Mouse (Mus musculus) kidney, postnatal 14 days (tissue): ENCODE measurements around the gene Tnnt1.
"Not testable (repeated sequence)": the region's sequence is repeated elsewhere in the genome, so short reads cannot be mapped to it uniquely, and the experiment has no call there.

ENCODE experiments used
- DNase-seq: peaks from one replicate; pipeline ENCODE4 v3.0.0; 2022; ENCODE audit warnings: mixed read lengths

Gene Tnnt1

DNA sequence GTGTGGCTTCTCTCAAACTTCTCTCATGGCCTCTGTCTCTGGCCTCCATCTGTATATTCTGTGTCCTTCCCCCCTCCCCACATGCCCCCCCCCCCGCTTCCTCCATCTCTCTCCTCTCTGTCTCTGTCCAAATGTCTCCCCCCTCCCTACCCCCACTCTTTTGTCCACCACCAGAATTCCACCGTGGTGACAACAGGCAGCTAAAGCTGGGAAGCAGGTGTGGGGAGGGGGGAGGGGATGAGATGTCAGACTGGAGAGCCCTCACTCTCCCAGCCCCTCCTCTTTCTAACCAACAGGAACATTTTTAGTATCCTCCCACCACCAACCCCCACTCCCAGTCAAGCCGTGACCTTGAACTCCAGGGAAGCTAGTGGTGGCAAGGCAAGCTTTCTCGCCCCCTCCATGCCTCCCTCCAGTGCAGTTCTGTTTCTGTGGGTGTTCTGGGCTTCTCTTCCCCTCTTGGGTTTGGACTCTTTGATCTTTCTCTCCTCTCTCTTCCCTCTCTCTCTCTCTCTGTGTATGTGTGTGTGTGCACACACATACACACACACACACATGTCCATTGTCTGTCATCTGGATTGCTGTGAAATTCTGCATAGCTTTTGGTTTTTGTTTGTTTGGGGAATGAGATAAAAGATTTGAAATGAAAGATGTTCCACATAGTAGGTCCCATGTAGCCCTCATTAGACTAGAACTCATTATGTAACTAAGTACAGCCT lies at the start of gene Tnnt1:
Gene Tnnt1, minus strand, starts transcription at position 51 of the 719 bp plus-strand sequence.
- DNase-seq: no peak

DNA sequence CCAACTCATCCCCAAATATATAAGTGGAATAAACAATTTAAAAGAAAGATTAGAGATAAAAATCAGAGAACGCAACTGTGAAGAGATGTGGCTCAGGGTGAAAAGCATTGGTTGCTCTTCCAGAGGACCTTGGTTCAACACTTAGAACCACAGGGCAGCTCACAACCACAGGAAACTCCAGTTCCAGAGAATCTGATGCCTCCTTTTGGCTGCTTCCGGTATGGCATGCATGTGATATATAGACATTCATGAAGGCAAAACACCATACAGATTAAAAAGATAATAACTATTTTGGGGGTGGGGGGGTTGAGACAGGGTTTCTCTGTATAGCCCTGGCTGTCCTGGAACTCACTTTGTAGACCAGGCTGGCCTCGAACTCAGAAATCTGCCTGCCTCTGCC lies 46.5 kb upstream of the Tnnt1 start:
- no peak for DNase-seq

DNA sequence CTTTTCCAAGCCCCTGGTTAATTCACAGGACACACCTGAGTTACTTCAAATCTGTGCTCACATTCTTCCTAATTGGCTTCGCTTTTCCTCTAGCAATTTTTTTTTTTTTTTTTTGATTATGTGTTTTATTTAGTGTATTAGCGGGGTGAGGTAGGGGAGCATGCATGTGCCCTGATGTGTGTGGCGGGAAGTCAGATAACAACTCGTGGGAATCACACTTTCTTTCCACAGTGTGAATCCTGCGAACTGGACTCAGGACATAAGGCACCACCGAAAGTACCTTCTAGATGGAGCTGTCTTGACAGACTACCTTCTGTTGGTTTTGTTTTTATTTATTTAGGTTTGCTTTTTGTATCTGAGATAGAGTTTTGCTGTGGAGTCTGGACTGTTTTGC lies 41.0 kb upstream of the Tnnt1 start:
- no peak for DNase-seq

DNA sequence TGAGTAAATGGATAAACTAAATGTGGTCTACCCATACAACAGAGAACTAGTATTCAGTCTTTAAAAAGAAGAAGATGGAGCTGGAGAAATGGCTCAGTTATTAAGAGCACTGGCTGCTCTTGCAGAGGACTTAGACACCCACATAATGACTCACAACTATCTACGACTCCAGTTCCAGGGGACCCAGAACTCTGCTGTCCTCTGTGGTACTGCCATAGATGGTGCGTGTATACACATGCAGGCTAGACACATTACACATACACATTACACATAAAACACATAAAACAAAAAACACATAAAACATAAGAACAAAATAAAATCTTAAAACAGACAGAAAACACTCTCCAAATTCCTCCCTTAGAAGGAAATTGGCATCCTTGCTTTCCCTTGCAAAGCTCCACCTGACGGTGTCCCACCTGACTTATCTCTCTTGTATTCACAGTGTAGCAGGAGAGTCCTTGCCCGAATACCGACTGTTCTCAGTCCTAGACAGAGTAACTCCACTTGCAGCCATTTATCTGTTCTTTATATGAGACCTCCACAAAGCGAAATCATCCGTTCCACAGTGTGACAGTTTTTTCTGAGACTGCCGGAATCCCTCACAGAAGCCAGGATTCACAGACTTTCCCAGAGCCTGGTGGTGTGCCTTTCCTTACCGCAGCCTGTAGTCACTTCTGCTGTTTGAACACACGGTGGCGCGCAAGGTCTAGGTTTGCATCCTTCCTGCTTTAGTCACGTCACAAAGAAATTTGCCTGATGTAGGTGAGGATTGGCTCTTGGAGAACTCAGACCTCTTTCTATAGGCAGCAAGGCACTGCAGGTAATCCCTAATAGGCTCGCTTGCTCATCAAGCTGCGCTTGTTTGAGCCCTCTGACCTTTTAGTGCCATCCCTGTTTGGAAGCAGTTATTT lies 40.3 kb upstream of the Tnnt1 start:
- peak; percentile 73 for DNase-seq

DNA sequence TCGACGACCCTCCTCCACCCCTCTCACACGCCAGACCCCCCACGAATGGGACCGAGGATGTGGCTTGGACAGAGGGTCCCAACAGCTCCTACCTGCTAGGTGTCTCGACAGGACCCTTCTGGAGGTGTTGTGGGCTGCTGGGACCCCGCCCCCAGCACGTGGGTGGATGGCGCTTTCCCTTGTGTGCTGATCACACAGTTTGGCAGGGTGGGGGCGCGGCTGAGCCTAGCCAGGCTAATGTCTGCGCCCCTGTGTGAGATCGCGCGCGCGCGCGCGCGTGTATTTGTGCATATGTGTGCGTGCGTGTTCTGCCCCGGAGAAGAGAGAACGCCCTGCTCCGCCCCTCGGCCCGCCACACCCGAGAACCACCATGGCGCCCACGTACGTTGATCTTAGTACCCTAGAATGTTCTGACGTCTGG lies 31.0 kb upstream of the Tnnt1 start, which contains the start of gene Syt5:
Gene Syt5, minus strand, starts transcription at position 321 of the 421 bp plus-strand sequence.
- DNase-seq: no peak

DNA sequence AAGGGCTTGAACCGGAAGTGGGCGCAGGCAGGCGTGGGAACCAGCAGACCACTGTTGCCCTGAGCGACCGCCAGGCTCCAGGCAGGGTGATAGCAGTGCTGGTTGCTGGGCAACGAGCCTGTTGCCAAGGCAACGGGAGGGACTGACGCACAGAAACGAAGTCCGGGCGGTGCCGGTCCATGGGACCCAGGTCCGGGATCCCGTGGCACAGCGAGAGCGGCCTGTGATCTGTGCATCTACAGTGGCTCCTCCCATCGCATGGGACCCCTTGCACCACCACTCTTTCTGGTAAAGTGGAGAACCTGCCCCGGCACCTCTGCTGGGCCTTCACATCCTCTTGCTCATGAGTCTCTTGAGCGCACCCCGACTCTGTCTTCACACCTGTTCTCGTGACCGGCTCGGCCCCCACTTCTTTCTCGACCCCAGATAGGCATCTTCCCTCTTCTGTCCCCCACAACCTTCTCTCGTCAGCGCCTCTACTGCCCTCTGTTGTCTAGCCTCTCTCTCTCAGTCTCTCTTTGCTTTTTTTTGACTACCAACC lies 30.5 kb upstream of the Tnnt1 start:
- DNase-seq: peak; percentile 62

DNA sequence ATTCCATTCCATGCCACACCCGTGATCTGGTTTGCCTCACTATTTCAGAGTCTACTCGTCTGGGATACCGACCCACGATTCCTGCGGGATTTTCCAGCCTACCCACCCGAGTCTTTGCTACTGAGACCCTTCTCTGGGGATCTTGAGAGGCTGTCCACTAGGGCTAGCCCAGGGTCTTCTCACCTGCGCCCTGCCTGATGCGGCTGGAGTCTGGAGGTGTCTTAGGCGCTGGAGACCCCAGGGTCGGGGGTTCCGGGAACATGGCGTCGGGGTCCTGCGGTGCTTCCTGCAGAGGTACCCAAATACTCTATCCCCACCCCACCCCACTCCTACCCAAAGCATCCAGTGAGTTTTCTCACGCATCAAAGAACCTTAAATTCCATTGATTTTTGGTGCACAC lies 29.9 kb upstream of the Tnnt1 start:
- DNase-seq: no peak

DNA sequence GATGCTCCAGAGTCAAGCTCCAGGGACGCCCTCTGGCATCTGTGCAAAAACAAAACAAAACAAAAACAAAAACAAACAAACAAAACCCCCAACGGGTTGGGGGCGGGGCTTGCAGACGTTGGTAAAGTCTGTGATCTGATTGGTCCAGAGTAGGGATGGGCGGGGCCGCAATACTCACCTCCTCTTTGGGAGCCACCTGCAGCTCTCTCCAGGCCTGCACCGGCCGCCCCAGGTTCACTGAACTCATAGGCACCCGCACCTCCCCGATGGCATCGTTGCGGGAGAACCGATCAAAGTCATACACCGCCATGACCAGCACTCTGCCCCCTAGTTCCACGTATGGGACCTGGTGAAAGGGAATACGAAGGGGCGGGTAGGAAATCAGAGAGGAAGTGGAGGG lies 25.8 kb upstream of the Tnnt1 start:
- no peak for DNase-seq

DNA sequence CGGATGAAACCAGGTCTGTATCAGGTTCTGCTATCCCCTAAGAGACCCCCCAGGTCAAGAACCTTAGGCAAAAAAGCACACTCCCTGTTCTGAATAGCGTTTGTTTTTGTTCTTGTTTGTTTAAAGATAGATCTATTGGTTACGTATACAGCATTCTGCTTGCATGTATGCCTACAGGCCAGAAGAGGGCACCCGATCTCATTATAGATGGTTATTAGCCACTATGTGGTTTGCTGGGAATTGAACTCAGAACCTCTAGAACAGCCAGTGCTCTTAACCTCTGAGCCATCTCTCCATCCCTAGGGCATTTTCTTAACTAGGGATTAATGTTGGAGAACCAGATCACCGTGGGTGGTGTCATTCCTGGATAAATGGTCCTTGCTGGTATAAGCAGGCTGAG lies 25.2 kb upstream of the Tnnt1 start:
- DNase-seq: no peak

DNA sequence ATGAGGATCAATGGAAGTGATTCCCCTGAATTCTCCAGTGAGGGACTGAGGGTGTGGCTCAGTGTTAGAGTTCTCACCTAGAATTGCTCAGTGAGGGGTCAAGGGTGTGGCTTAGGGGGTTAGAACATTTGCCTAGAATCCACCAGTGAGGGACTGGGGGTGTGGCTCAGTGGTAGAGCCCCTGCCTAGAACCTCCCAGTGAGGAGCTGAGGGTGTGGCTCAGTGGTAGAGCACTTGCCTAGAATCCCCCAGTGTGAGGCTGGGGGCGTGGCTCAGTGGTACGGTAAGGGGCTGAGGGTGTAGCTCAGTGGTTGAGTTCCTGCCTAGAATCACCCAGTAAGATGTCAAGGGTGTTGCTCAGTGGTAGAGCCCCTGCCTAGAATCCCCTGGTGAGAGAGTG lies 22.8 kb upstream of the Tnnt1 start:
- no peak for DNase-seq

DNA sequence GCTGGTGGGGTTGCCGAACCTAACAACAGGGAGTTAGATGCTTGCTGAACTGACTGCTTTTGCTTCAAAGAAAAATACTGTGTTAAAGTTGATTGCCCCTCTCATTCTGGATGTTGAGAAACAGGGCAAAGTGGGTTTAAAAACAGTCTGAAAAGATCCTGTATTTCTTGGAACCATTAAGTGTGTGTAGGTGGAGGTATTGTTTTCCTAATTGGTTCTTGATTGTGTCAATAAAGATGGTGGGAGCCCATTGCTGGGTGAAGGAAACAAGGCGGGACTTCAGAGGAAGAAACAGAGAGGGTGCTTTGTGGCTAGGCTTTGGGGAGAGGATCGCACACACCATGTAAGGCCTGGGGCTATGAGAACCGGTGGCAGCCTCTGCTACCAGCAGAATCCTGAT lies 21.0 kb upstream of the Tnnt1 start:
- DNase-seq: no peak

DNA sequence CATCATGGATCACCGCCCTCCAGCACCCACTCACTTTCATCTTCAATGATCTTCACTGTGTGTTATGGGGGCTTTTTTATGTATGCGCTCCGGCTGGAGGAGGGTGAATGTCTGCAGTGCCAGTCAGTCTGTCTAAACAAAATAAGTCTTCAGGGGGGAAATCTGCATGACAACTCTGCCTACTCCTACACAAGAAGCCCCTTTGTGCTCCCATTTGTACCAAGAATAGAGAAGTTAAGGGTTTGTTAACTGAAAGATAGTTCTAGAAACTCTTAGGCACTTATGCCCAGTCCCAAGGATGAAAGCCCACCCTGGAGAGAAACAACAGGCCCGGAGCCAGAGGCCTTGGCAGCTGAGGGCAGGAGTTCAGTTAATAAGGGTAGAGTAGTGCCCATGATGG lies 20.2 kb upstream of the Tnnt1 start:
- no peak for DNase-seq

DNA sequence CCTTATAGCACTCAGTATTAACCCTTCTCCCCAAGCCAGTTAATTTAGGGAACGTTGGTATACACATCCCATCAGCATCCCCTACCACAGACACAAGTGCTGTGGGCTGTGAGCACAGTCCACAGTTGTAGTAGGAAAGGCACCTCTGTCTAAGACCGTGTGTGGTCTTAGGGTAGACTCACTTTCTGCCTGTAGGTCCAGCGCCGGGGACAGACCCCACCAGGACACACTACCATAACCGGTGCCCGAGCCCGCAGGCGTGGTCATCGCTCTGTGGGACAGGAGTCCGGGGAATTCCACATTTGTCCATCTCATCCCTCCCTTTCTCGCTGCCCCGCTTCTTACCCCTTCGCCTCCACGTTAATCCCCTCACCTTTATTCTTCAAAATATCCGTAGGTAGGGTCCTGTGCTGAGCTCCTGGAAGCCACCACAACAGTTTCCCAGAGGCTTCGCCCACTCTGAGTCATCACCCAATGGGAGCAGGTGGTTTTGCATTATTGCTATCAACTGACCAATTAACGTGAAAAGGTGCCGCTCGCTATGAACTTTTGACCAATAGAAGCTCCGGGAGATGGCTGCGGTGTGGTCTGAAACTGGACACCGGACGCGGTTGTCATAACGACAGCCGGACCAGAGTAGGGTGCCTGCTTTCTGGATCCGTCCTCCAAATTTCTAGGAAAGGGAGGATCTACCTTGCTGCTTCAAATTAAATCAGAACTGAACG lies 16.0 kb upstream of the Tnnt1 start, which contains the start of gene Dnaaf3:
Gene Dnaaf3, minus strand, starts transcription at position 449 of the 725 bp plus-strand sequence.
- peak; percentile 89 for DNase-seq

DNA sequence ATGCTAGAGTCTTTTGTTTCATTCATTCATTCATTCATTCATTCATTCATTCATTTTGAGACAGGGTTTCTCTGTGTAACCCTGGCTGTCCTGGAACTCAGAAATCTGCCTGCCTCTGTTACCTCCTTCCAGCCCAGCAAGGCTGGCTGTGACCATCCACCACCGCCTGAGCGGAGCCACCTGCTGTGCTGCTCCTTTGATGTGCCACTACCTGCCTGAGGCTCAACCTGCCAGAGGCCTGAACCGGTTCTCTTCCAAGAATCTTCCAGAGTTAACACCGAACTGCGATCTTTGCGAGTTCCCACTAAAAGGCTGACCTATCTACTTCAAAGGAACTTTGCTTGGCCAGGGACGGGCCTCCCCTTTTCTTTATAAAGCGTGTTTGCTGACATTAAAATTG lies 14.0 kb upstream of the Tnnt1 start:
- DNase-seq: not testable (repeated sequence)

DNA sequence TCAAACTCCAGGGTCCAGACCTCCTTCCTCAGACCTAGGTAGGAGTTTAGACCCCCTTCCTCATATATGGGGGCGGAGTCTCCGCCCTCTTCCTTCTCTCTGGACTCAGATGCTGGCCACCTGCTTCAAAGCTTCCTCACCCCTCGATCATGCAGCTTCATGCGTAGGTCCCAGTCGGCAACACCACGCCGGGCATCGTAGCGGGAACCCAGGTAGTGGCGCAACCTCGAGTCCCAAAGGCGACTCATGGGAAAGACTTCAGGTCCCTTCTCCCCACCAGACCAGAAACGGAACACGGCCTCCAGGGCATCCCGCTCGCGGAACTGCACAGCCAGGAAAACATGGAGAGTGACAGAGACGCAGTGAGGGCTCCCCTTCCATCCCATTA lies 11.1 kb upstream of the Tnnt1 start:
- DNase-seq: no peak

DNA sequence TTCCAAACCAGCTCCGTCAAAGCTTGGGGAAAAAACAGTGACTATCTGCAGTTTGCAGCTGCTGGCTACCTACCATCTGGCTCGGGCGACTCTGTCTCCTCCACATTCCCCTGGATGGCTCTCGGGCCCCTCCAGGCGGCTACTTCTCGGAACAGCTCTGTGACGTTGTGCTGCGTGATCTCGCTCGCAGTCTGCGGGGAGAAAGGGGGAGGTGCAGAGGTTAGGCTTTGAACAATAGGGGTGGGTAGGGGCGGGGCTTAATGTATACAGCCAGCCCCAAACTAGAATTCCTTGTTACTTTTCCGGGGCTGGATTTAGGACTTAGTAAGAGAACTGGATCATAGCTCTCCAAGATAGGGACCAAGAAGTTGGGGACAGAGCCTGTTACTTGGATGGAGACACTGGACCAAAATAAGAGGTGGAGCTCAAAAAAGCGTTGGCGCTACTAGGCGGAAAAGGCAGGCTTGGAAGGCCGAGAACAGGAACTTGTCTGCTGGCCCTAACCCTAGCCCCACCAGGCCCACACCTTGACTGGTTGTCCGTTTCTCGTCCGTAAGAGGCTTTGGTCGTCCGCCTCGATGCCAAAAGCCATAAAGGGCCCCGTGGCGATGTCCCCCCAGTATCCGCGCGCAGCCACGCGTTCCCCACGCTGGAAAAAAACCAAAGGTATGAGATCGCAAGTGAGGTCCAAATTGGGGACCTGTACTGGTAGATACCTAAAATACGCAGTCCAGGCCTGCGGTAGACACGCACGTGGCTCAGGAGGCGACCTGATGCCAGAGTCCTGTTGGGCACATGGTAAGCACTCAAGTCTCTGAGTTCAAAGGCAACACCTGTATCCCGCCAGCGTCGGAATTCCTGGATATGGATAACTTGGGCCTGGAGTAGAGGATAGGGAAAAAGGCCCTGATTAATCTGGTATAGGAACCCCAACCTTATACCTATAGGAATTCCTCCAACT lies 10.4 kb upstream of the Tnnt1 start:
- DNase-seq: peak; percentile 79

DNA sequence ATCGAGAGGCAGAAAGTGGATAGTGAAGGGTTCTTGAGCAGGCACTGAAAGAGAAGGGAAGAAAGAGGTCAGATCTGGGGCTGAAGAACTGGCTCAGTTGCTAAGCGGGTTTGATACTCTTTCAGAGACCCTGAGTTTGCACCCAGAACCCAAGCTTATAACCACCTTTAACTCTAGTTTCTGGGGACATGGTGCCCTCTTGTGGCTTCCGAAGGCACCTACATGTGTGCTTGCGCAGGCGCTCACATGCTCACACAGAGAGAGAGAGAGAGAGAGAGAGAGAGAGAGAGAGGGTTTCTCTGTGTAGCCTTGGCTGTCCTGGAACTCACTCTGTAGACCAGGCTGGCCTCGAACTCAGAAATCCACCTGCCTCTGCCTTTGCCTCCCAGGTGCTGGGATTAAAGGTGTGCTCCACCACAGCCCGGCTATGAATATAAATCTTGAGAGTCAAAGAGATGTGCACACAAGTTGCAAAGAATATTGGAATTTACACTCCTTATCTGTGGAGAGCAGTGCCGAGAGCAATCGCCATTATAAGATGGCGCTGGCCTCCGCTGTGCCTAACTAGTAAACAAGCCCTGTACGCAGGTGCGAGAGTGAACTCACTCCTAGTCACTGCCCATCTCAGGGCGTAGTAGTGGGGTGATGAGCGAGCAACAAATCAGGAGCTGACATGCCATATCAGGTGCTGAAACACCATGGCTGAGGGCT lies 8.2 kb upstream of the Tnnt1 start, which contains the start of gene Tnni3:
Gene Tnni3, minus strand, starts transcription at position 18 of the 711 bp plus-strand sequence.
- DNase-seq: peak; percentile 54

DNA sequence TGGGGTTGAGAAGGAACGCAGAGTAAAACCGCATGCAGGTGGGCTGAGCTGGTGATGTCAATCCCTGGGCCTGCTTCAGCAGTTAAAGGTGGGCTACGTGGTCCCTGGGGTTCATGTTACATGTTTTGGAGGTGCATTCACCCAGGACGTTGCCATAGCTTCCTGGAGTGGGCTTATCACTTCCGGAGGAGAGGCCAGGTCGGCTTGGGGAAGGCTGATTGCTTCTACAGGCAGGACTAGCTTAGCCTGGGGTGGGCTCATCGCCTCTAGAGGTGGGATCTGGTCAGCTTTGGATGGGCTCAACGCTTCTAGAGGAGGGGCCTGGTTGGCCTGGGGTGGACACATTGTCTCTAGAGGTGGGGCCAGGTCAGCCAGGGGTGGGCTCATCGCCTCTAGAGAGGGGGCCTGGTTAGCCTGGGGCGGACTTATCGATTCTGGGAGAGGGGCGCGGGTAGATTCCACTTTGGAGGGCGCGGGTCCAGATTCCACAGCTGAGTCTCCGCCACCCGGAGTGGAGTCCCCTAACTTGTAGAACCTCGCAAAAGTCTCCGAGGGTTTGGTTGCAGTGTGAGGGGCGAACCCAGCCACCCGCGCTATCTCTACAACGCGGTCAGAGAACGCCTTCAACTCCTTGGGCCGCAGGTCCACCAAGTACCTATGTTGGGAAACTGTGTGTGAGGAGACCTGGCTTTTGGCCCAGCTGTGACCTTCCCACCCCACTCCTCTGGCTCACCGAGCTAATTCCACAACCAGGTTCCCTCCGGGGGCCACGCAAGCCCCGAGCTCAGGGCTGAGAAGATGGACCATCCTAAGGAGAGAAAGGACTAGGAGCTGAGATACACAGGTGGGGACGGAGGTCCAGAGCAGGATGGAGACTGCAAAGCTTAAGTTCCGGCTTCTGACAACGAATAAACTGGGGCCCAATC lies 7.3 kb upstream of the Tnnt1 start:
- DNase-seq: no peak

DNA sequence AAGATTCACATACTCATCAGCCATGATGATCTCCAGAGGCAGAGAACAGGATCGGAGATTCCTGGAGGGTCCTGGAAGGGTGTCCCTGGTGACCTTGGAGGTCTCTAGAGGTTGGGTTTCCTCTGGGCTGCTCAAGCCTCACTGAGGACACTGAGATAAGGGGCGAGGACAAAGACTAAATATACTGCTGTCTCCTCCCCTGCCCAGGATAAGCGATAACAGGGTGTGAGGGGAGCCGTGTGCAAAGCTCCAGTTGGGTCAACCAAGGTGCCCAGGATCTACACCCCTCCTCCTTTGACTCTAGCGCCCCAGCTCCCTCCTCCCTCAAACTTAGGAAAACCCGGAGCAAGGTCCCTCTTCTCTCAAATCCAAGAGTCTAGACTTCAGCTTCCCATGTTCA lies 6.1 kb upstream of the Tnnt1 start:
- DNase-seq: no peak
